Mouse (Mus musculus) liver, adult 2 months (tissue): Measurements from ENCODE around the gene Kif13a.

Source experiments
- CTCF ChIP-seq: fragments of 200-500 bp; IDR thresholded peaks from 2 replicates; pipeline ENCODE4 v1.5.1; 2011; ENCODE audit warnings: low read depth, low read length, control low read depth
- POLR2A ChIP-seq: fragments of 200-500 bp; IDR thresholded peaks from 2 replicates; pipeline ENCODE4 v1.6.1; 2011; ENCODE audit warnings: low read length, control low read depth; ENCODE audit not compliant: insufficient read depth; ENCODE audit errors: extremely low read depth

GRCm38 (mm10) chr13:46843646-46844045, 86.0 kb downstream of the Kif13a start:
- TF ChIP-seq CTCF (no peak), POLR2A (no peak)
